Mouse (Mus musculus) ES-E14 (cell line): ENCODE measurements around the gene Ccdc87. TPM values are rescaled to one million over a fixed set of nuclear protein-coding genes. Genes with fewer than 3 reads are reported as not detected.

Source experiments
- DNase-seq: peaks from one replicate; pipeline ENCODE4 v3.0.0-alpha.2; 2013; ENCODE audit warnings: low read depth, low spot score
- H3K27ac ChIP-seq: 2 replicates; pipeline ENCODE4 v1.5.1; 2012; ENCODE audit warnings: low read depth, mild to moderate bottlenecking, low read length, moderate library complexity, mixed read lengths; ENCODE audit not compliant: poor library complexity, insufficient read depth, severe bottlenecking
- H3K36me3 ChIP-seq: 2 replicates; pipeline ENCODE4 v1.6.1; 2012; ENCODE audit warnings: mild to moderate bottlenecking, low read length, moderate library complexity, mixed read lengths; ENCODE audit not compliant: control insufficient read depth, poor library complexity, insufficient read depth, severe bottlenecking
- H3K4me1 ChIP-seq, 2 experiments: fragments of 150-350 bp in 1 of 2; sonication (generic) in 1 of 2; 2 replicates each; pipeline ENCODE4 v1.6.1; 2012; ENCODE audit warnings: low read length in 2 of 2, mild to moderate bottlenecking in 1 of 2, mixed read lengths in 1 of 2; ENCODE audit not compliant: control insufficient read depth in 2 of 2, insufficient read depth in 2 of 2, poor library complexity in 1 of 2
- H3K4me3 ChIP-seq, 2 experiments: fragments of 150-350 bp in 1 of 2; sonication (generic) in 1 of 2; 2 replicates each; pipeline ENCODE4 v1.5.1; 2012; ENCODE audit warnings: low read length in 2 of 2, low read depth in 1 of 2, mild to moderate bottlenecking in 1 of 2, mixed read lengths in 1 of 2; ENCODE audit not compliant: insufficient read depth in 1 of 2, poor library complexity in 1 of 2, severe bottlenecking in 1 of 2
- H3K9ac ChIP-seq: 2 replicates; pipeline ENCODE4 v1.6.1; 2012; ENCODE audit warnings: low read depth, mild to moderate bottlenecking, low read length, mixed read lengths; ENCODE audit not compliant: poor library complexity, insufficient read depth, severe bottlenecking
- H3K9me3 ChIP-seq: fragments of 150-350 bp; sonication (generic); 2 replicates; pipeline ENCODE4 v1.6.1; 2012; ENCODE audit warnings: low read depth, mild to moderate bottlenecking, low read length; ENCODE audit not compliant: control insufficient read depth, insufficient read depth
- CHD2 ChIP-seq: IDR thresholded peaks from 2 replicates; pipeline ENCODE4 v1.6.1; 2014; ENCODE audit warnings: mild to moderate bottlenecking, low read depth, low read length, inconsistent platforms
- HCFC1 ChIP-seq: IDR thresholded peaks from 2 replicates; pipeline ENCODE4 v1.6.1; 2012; ENCODE audit warnings: low read length, inconsistent platforms, borderline replicate concordance; ENCODE audit not compliant: insufficient read depth
- MAFK ChIP-seq: IDR thresholded peaks from 2 replicates; pipeline ENCODE4 v1.6.1; 2014; ENCODE audit warnings: mild to moderate bottlenecking, low read depth, low read length, inconsistent platforms; ENCODE audit not compliant: insufficient read depth
- ZC3H11A ChIP-seq: IDR thresholded peaks from 2 replicates; pipeline ENCODE4 v1.6.1; 2012; ENCODE audit warnings: low read depth, mild to moderate bottlenecking, inconsistent platforms, low read length, borderline replicate concordance
- ZNF384 ChIP-seq: IDR thresholded peaks from 2 replicates; pipeline ENCODE4 v1.6.1; 2012; ENCODE audit warnings: low read depth, low read length, inconsistent platforms
- in situ Hi-C, 2 experiments: fragments of 600-800 bp; cut with MboI; formaldehyde crosslinking; loops; one replicate each; pipeline ENCODE4 v1.15.1; 2025; ENCODE audit warnings: low sequenced_read_pairs in 2 of 2, inconsistent platforms in 1 of 2; ENCODE audit not compliant: unreplicated experiment in 2 of 2
- total RNA-seq: library from RNA; depleted of rRNA; stranded (reverse); fragments of 300-350 nt; gene quantifications from 2 replicates; pipeline ENCODE4 v1.2.3, GENCODE M21; 2012

Gene Ccdc87
- total RNA-seq, 1 experiment = 0.13 TPM

DNA sequence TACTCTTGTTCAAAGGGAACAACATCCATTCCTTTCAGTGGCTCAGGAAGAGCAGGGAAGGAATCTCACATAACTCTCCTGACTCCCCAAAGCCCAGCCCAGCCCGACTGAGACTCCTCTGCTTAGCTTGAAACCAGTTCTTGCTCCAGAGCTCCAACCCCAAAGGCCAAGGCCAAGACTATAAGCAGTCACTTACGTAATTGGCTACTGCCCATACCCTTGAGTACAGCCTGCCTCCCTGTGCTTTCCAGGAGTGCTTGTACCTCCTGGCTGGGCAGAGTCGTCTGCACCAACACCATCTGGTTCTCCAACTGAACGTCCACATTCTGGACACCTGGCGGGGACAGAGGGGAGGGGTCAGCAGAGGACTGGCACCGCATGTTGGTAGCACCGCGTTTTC, 5.2 kb upstream of the Ccdc87 start:
- no peak for DNase-seq
- in situ Hi-C loops = no loop called here
- peaks cover 7% of the 10 kb centered on the region in 2 experiments; a peak in 3 of 4 replicates for H3K4me1 ChIP-seq
- H3K27ac ChIP-seq = no peak overlapping the region
- H3K4me3 ChIP-seq = no peak overlapping the region
- TF ChIP-seq HCFC1 (no peak), CHD2 (no peak), ZC3H11A (no peak), MAFK (no peak)
- peaks cover 4% of the 10 kb centered on the region; the same call in 1 of the 2 replicates for H3K36me3 ChIP-seq
- H3K9me3 ChIP-seq = no peaks in the 10 kb centered on the region
- no peak overlapping the region for H3K9ac ChIP-seq

DNA sequence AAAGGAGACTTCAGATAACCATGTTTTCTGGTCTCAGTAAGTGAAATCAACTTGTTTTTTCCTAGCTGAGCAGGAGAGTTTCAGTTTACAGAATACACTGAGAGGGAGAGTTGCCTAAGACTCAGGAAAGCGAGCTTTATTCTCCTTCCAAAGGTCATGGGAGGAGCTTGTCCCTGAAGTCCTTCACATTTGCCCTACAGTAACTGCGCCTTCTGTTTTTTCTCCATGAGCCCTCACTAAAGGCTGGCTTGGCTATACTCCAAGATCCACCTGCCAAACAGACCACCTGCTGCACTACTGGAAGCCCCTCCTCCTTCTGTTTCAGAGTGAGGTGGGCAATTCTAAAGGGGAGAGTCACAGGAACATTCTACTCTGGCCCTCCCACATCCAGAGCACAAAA, 3.1 kb upstream of the Ccdc87 start:
- DNase-seq = no peak
- no peak overlapping the region for H3K4me3 ChIP-seq
- H3K4me1 ChIP-seq = peaks cover 6 to 7% of the 10 kb centered on the region in 2 experiments; a peak in 3 of 4 replicates
- peaks cover 4% of the 10 kb centered on the region; the same call in 1 of the 2 replicates for H3K36me3 ChIP-seq
- TF ChIP-seq CHD2 = no peak
- TF ChIP-seq MAFK = no peak
- TF ChIP-seq HCFC1 = no peak
- no peak for TF ChIP-seq ZNF384
- H3K27ac ChIP-seq = no peak overlapping the region; the same call in 1 of the 2 replicates
- in situ Hi-C loops = no loop called here
- no peak overlapping the region for H3K9ac ChIP-seq
- H3K9me3 ChIP-seq = no peaks in the 10 kb centered on the region

DNA sequence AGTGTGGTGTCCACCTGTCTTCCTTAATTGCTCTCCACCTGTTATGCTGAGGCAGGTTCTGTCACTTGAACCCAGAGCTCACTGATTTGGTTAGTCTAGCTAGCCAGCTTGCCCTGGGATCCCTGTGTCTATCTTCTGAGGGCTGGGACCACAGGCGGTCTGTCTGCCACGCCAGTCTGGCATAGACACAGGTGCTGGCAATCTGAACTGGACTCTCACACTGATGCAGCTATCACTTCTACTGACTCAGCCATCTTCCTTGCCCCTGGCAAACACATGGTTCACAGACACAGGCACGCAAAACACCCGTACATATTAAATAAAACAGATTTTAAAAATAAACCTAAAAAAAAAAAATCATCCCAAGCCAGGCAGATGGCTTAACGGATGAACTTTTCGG, 2.1 kb upstream of the Ccdc87 start:
- H3K9me3 ChIP-seq = no peaks in the 10 kb centered on the region
- H3K9ac ChIP-seq = no peak overlapping the region
- DNase-seq = no peak
- H3K27ac ChIP-seq = no peak overlapping the region
- peaks cover 6 to 7% of the 10 kb centered on the region in 2 experiments; a peak in 3 of 4 replicates for H3K4me1 ChIP-seq
- in situ Hi-C loops = no loop called here
- H3K4me3 ChIP-seq = no peak overlapping the region
- no peak for TF ChIP-seq CHD2
- TF ChIP-seq ZC3H11A = no peak
- no peak for TF ChIP-seq HCFC1
- TF ChIP-seq ZNF384 = no peak
- TF ChIP-seq MAFK = no peak
- peaks cover 4% of the 10 kb centered on the region; the same call in 1 of the 2 replicates for H3K36me3 ChIP-seq

DNA sequence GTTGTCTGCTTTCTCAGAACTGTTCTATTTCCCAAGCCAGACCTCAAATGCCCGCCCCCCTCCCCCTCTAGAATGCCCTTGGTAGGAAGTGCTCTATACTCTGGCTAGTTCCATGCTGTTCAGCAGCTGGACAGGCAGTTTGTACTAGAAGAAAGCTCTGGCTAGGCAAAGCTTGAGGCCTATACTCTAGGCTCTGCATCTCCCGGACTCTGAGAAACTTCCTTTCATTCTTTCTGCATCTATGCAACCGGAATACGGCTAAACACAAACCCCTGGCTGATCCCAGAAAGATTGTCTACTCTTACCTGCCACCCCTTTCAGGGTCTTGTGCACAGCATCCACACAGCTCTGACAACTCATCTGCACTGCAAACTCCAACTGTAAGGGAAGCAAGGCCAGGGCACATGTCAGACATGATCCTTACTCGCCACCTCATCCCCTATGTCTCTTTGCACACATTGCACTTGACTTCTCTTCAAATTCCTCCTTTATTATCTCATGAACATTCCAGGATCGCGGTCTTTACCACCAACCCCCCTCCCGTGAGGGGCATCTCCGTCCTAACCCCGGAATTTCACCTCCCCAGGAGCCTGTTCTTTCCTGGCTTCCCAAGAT, 533 bp upstream of the Ccdc87 start:
- Histone ChIP-seq H3K36me3 (peaks cover 2% of the 10 kb centered on the region; the same call in 1 of the 2 replicates), H3K9me3 (no peaks in the 10 kb centered on the region), H3K4me1 (peaks cover 6 to 7% of the 10 kb centered on the region in 2 experiments; a peak in 2 of 4 replicates), H3K4me3 (peak overlapping the region; percentile 64 to 66), H3K27ac (no peak overlapping the region), H3K9ac (peak overlapping the region; percentile 73)
- TF ChIP-seq MAFK (no peak), ZC3H11A (no peak), CHD2 (no peak), HCFC1 (no peak), ZNF384 (no peak)
- DNase-seq = no peak
- in situ Hi-C loops = no loop called here
